Comparison of ENCODE assay signal across 8 mouse cellular contexts in the genomic region with DNA sequence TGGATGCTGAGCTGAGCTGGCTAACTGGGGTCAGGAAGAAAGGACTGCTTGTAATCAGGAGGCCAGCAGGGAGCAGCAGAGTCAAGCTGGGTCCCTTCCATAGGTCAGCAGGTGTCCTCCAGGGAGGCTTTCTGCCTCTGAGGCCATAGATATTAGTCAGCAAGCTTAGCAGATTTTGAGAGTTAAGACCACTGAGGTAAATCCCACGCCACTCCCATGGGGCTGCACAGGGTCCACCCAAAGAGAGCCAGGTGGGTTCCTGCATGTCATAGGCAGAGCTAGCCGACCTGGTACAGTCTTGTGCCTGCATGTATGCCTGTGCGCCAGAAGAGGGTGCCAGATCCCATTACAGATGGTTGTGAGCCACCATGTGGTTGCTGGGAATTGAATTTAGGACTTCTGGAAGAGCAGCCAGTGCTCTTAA.
DNase-seq lines count a peak whose midpoint lies in the region; ATAC-seq and TF ChIP-seq lines count a peak whose summit lies in the region.
"Had no signal": no experiment of that assay in that cellular context is flagged by ENCODE, and none has a peak within 500 bp of the region (broad histone marks: within the 10 kb centered on the region; RNA-seq: fewer than 3 reads in every experiment).

No protein-coding gene starts in this region.

- no peak for DNase-seq in liver, embryonic 11.5 days (ENCODE audit: low spot score)
- no peak for DNase-seq in frontal cortex, postnatal 14 days (ENCODE audit: low spot score in 2 of 2)
- DNase-seq in left cerebral cortex, postnatal 36 days (ENCODE audit: low spot score in 2 of 2) = no peak

- no peak for ATAC-seq in intestine, postnatal 0 days
- ATAC-seq in intestine, embryonic 16.5 days = no peak
- ATAC-seq in liver, embryonic 11.5 days (replicated peaks; ENCODE audit: low FRiP score) = peak; percentile 24; the same call in 1 of the 2 replicates

- peak; percentile 75 for TF ChIP-seq CTCF in intestine, postnatal 0 days (IDR thresholded peaks at IDR 0.05; ENCODE audit: low read depth)
- TF ChIP-seq CTCF in ES-Bruce4 (IDR thresholded peaks at IDR 0.05; ENCODE audit: low read depth, low read length) = peak; percentile 70
- peak; percentile 37 for TF ChIP-seq CTCF in bone marrow macrophage, adult 2 months (IDR thresholded peaks at IDR 0.05; ENCODE audit: low read depth, low read length)

- no peak overlapping the region for H3K9ac ChIP-seq in intestine, postnatal 0 days (ENCODE audit: low read depth, low read length)
- no peak overlapping the region for H3K9ac ChIP-seq in intestine, embryonic 16.5 days (ENCODE audit: low read depth, low read length)
- H3K9ac ChIP-seq in ES-Bruce4 (ENCODE audit: low read depth, poor library complexity, severe bottlenecking) = no peak overlapping the region
- H3K9ac ChIP-seq in liver, embryonic 11.5 days (ENCODE audit: low read depth, low read length) = no peak overlapping the region
- H3K9ac ChIP-seq: liver, embryonic 15.5 days had no signal

- intact Hi-C loops in left cerebral cortex, postnatal 36 days (cut with DNase I) = no loop called here

- H3K4me1 ChIP-seq in intestine, postnatal 0 days (replicated peaks; ENCODE audit: control insufficient read depth, insufficient read depth, low read length) = 0 out of 2 replicates have a peak, but pooled peaks cover 3% of the 10 kb centered on the region
- peaks cover 27% of the 10 kb centered on the region for H3K4me1 ChIP-seq in intestine, embryonic 16.5 days (ENCODE audit: control insufficient read depth, insufficient read depth, low read length)
- peaks cover 12% of the 10 kb centered on the region for H3K4me1 ChIP-seq in ES-Bruce4 (ENCODE audit: control insufficient read depth, insufficient read depth, low read length)
- H3K4me1 ChIP-seq in bone marrow macrophage, adult 2 months (ENCODE audit: control insufficient read depth, insufficient read depth, low read length) = peaks cover 33% of the 10 kb centered on the region
- H3K4me1 ChIP-seq in liver, embryonic 11.5 days (replicated peaks; ENCODE audit: control insufficient read depth, insufficient read depth, low read length) = peaks cover 57% of the 10 kb centered on the region

- no peak for TF ChIP-seq POLR2A in ES-Bruce4 (IDR thresholded peaks at IDR 0.05; ENCODE audit: insufficient read depth, low read length)
- TF ChIP-seq POLR2A in bone marrow macrophage, adult 2 months (IDR thresholded peaks at IDR 0.05; ENCODE audit: borderline replicate concordance, low read depth, low read length) = no peak

- H3K9me3 ChIP-seq in intestine, postnatal 0 days (ENCODE audit: control insufficient read depth) = no peaks in the 10 kb centered on the region
- no peaks in the 10 kb centered on the region for H3K9me3 ChIP-seq in intestine, embryonic 16.5 days (ENCODE audit: control insufficient read depth, low read length)
- H3K9me3 ChIP-seq in ES-Bruce4 (replicated peaks; ENCODE audit: control insufficient read depth, insufficient read depth, low read length, poor library complexity, severe bottlenecking) = no peaks in the 10 kb centered on the region
- no peaks in the 10 kb centered on the region for H3K9me3 ChIP-seq in liver, embryonic 11.5 days (ENCODE audit: control insufficient read depth, low read length)
- H3K9me3 ChIP-seq: liver, embryonic 15.5 days had no signal

- H3K4me2 ChIP-seq in intestine, postnatal 0 days (replicated peaks; ENCODE audit: low read depth) = no peak overlapping the region
- H3K4me2 ChIP-seq in intestine, embryonic 16.5 days (ENCODE audit: low read depth, low read length) = no peak overlapping the region
- no peak overlapping the region for H3K4me2 ChIP-seq in liver, embryonic 11.5 days
- H3K4me2 ChIP-seq: liver, embryonic 15.5 days had no signal

- no peak overlapping the region for H3K4me3 ChIP-seq in intestine, postnatal 0 days (ENCODE audit: low read depth, low read length)
- H3K4me3 ChIP-seq in intestine, embryonic 16.5 days (ENCODE audit: low read length) = no peak overlapping the region
- no peak overlapping the region for H3K4me3 ChIP-seq in ES-Bruce4 (ENCODE audit: low read depth, low read length)
- H3K4me3 ChIP-seq in bone marrow macrophage, adult 2 months (ENCODE audit: insufficient read depth, low read length) = no peak overlapping the region
- no peak overlapping the region for H3K4me3 ChIP-seq in liver, embryonic 11.5 days (ENCODE audit: low read depth, low read length)
- H3K4me3 ChIP-seq: liver, embryonic 15.5 days had no signal

- no peaks in the 10 kb centered on the region for H3K27me3 ChIP-seq in intestine, postnatal 0 days (replicated peaks; ENCODE audit: control insufficient read depth, insufficient read depth, low read length)
- H3K27me3 ChIP-seq in intestine, embryonic 16.5 days (replicated peaks; ENCODE audit: control insufficient read depth, insufficient read depth, low read length) = no peaks in the 10 kb centered on the region
- no peaks in the 10 kb centered on the region for H3K27me3 ChIP-seq in ES-Bruce4 (ENCODE audit: control insufficient read depth, insufficient read depth, low read length, poor library complexity, severe bottlenecking)
- H3K27me3 ChIP-seq in liver, embryonic 11.5 days (replicated peaks; ENCODE audit: control insufficient read depth, insufficient read depth, low read length) = no peaks in the 10 kb centered on the region

- H3K36me3 ChIP-seq in intestine, postnatal 0 days (ENCODE audit: control insufficient read depth, insufficient read depth) = no peaks in the 10 kb centered on the region
- H3K36me3 ChIP-seq in intestine, embryonic 16.5 days (ENCODE audit: control insufficient read depth, insufficient read depth, low read length) = no peaks in the 10 kb centered on the region
- H3K36me3 ChIP-seq in ES-Bruce4 (ENCODE audit: control insufficient read depth, insufficient read depth, low read length, poor library complexity, severe bottlenecking) = no peaks in the 10 kb centered on the region
- H3K36me3 ChIP-seq in liver, embryonic 11.5 days (ENCODE audit: control insufficient read depth, insufficient read depth, low read length) = no peaks in the 10 kb centered on the region
- H3K36me3 ChIP-seq: liver, embryonic 15.5 days had no signal

- 57% methylated on average over 3 of the region's 3 CpGs for WGBS in intestine, postnatal 0 days
- WGBS in intestine, embryonic 16.5 days = 58% methylated on average over 3 of the region's 3 CpGs
- WGBS in liver, embryonic 11.5 days = 48% methylated on average over 3 of the region's 3 CpGs

- TF ChIP-seq EP300 in ES-Bruce4 (IDR thresholded peaks at IDR 0.05; ENCODE audit: insufficient read depth, low read depth, low read length) = 0 out of 2 replicates have a peak, but pooled peaks have one; percentile 21

- no peak overlapping the region for H3K27ac ChIP-seq in intestine, postnatal 0 days (ENCODE audit: low read depth, low read length)
- no peak overlapping the region for H3K27ac ChIP-seq in intestine, embryonic 16.5 days (ENCODE audit: low read length)
- no peak overlapping the region for H3K27ac ChIP-seq in ES-Bruce4 (ENCODE audit: insufficient read depth, low read length)
- H3K27ac ChIP-seq in bone marrow macrophage, adult 2 months (ENCODE audit: insufficient read depth, low read depth, low read length) = no peak overlapping the region
- H3K27ac ChIP-seq in liver, embryonic 11.5 days (ENCODE audit: low read depth, low read length) = no peak overlapping the region
- H3K27ac ChIP-seq: liver, embryonic 15.5 days had no signal
